9 mouse cellular contexts compared by ENCODE assay signal in genomic region chr3:123515600-123516359, GRCm38 (mm10).
A peak's percentile ranks its signal among the peaks of the same experiment; 100 is the strongest.
DNase-seq lines count a peak whose midpoint lies in the region; ATAC-seq and TF ChIP-seq lines count a peak whose summit lies in the region.
"Had no signal": no experiment of that assay in that cellular context is flagged by ENCODE, and none has a peak within 500 bp of the region (broad histone marks: within the 10 kb centered on the region; RNA-seq: fewer than 3 reads in every experiment).

No protein-coding gene starts in this region.

- no peaks in the 10 kb centered on the region for H3K9me3 ChIP-seq in embryonic facial prominence, embryonic 11.5 days (replicated peaks; ENCODE audit: control insufficient read depth, low read length)
- no peaks in the 10 kb centered on the region for H3K9me3 ChIP-seq in embryonic facial prominence, embryonic 10.5 days
- H3K9me3 ChIP-seq in liver, postnatal 0 days (ENCODE audit: low read length): no peaks in the 10 kb centered on the region
- H3K9me3 ChIP-seq: heart, embryonic 13.5 days had no signal

- no peaks in the 10 kb centered on the region for H3K36me3 ChIP-seq in embryonic facial prominence, embryonic 11.5 days (replicated peaks; ENCODE audit: control insufficient read depth, insufficient read depth, low read depth, low read length)
- no peaks in the 10 kb centered on the region for H3K36me3 ChIP-seq in embryonic facial prominence, embryonic 10.5 days (replicated peaks)
- H3K36me3 ChIP-seq in liver, postnatal 0 days (replicated peaks; ENCODE audit: insufficient read depth, low read length): no peaks in the 10 kb centered on the region
- H3K36me3 ChIP-seq: heart, embryonic 13.5 days had no signal

- ATAC-seq in embryonic facial prominence, embryonic 11.5 days (replicated peaks; ENCODE audit: insufficient number of reproducible peaks, low FRiP score, low TSS enrichment, low read depth): no peak
- ATAC-seq in liver, postnatal 0 days: no peak

- H3K4me3 ChIP-seq in embryonic facial prominence, embryonic 11.5 days (ENCODE audit: low read depth, low read length): no peak overlapping the region
- no peak overlapping the region for H3K4me3 ChIP-seq in embryonic facial prominence, embryonic 10.5 days
- no peak overlapping the region for H3K4me3 ChIP-seq in liver, postnatal 0 days (ENCODE audit: low read depth, low read length)
- H3K4me3 ChIP-seq: heart, embryonic 13.5 days had no signal

- DNase-seq in embryonic facial prominence, embryonic 11.5 days (ENCODE audit: low spot score): peak; percentile 78
- no peak for DNase-seq in embryonic facial prominence, embryonic 10.5 days (ENCODE audit: low spot score)
- DNase-seq in ovary, postnatal 14 days (ENCODE audit: low spot score): peak; percentile 41
- no peak for DNase-seq in ovary, postnatal 10 days (ENCODE audit: low spot score)
- peak; percentile 57 to 79 for DNase-seq in cerebellum, adult 18-20 months
- peak; percentile 44 for DNase-seq in heart, postnatal 4 days
- DNase-seq in liver, postnatal 0 days: no peak
- DNase-seq in right cerebral cortex, postnatal 14 days: peak; percentile 24

- H3K4me2 ChIP-seq in embryonic facial prominence, embryonic 11.5 days (ENCODE audit: low read depth, low read length): no peak overlapping the region
- no peak overlapping the region for H3K4me2 ChIP-seq in liver, postnatal 0 days (ENCODE audit: low read depth, low read length)
- H3K4me2 ChIP-seq: heart, embryonic 13.5 days had no signal

- H3K4me1 ChIP-seq in embryonic facial prominence, embryonic 11.5 days (ENCODE audit: control insufficient read depth, insufficient read depth, low read length): no peaks in the 10 kb centered on the region
- H3K4me1 ChIP-seq in embryonic facial prominence, embryonic 10.5 days: no peaks in the 10 kb centered on the region
- H3K4me1 ChIP-seq in liver, postnatal 0 days (ENCODE audit: insufficient read depth): no peaks in the 10 kb centered on the region
- H3K4me1 ChIP-seq: heart, embryonic 13.5 days had no signal

- TF ChIP-seq EP300 in liver, postnatal 0 days (IDR thresholded peaks at IDR 0.05; ENCODE audit: low read depth): no peak

- WGBS in embryonic facial prominence, embryonic 11.5 days: 20% methylated on average over 5 of the region's 5 CpGs
- 24% methylated on average over 5 of the region's 5 CpGs for WGBS in embryonic facial prominence, embryonic 10.5 days
- 15% methylated on average over 5 of the region's 5 CpGs for WGBS in liver, postnatal 0 days (ENCODE audit: insufficient replicate concordance)

- H3K9ac ChIP-seq in embryonic facial prominence, embryonic 11.5 days (replicated peaks; ENCODE audit: low read length): no peak overlapping the region
- H3K9ac ChIP-seq in liver, postnatal 0 days (replicated peaks): no peak overlapping the region
- H3K9ac ChIP-seq: heart, embryonic 13.5 days had no signal

- no peak overlapping the region for H3K27ac ChIP-seq in embryonic facial prominence, embryonic 11.5 days (replicated peaks; ENCODE audit: low read depth, low read length)
- H3K27ac ChIP-seq in embryonic facial prominence, embryonic 10.5 days (replicated peaks): no peak overlapping the region
- no peak overlapping the region for H3K27ac ChIP-seq in liver, postnatal 0 days (ENCODE audit: low read depth)
- H3K27ac ChIP-seq: heart, embryonic 13.5 days had no signal

- TF ChIP-seq CTCF in liver, postnatal 0 days (IDR thresholded peaks at IDR 0.05; ENCODE audit: low read depth): peak; percentile 72

- H3K27me3 ChIP-seq in embryonic facial prominence, embryonic 11.5 days (ENCODE audit: control insufficient read depth, insufficient read depth, low read length): no peaks in the 10 kb centered on the region
- no peaks in the 10 kb centered on the region for H3K27me3 ChIP-seq in embryonic facial prominence, embryonic 10.5 days (replicated peaks; ENCODE audit: low read depth, poor library complexity, severe bottlenecking)
- H3K27me3 ChIP-seq in liver, postnatal 0 days (ENCODE audit: insufficient read depth, low read length): no peaks in the 10 kb centered on the region
- H3K27me3 ChIP-seq: heart, embryonic 13.5 days had no signal

Comparison
In these comparisons a context has a peak if more than half of its experiments do, and no peak if none do; other contexts are left out.
1. DNase-seq: peak in embryonic facial prominence, embryonic 11.5 days (single experiment), ovary, postnatal 14 days (single experiment), cerebellum, adult 18-20 months (2 of 2), heart, postnatal 4 days (single experiment) and right cerebral cortex, postnatal 14 days (single experiment); none in embryonic facial prominence, embryonic 10.5 days (single experiment), ovary, postnatal 10 days (single experiment) and liver, postnatal 0 days (single experiment).